12 mouse cellular contexts compared by ENCODE assay signal in the genomic region with DNA sequence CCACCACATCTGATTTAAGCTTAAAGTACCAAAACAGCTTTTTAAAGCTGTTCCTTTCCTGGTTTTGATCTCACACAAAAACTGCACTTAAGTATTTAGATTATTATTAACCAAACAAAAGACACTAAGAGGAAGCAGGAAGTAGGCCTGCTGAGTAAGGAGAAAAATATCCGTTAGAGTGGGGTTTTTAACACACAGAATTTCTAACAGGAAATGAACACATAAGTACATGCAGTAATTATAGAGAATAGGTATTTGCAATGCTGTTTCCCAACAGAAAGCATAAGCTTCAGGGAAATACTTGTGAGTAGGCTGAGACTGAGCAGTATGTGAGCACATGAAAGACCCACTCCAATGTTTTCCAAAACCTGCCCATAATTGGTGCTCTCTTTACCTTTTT. TPM values are rescaled to one million over a fixed set of nuclear protein-coding genes. Genes with fewer than 3 reads are reported as not detected.
DNase-seq lines count a peak whose midpoint lies in the region; ATAC-seq and TF ChIP-seq lines count a peak whose summit lies in the region.
"Had no signal": no experiment of that assay in that cellular context is flagged by ENCODE, and none has a peak within 500 bp of the region (broad histone marks: within the 10 kb centered on the region; RNA-seq: fewer than 3 reads in every experiment).

No protein-coding gene starts in this region.

- DNase-seq in kidney, adult 9 months = peak; percentile 20
- no peak for DNase-seq in kidney, postnatal 36 days
- DNase-seq in thymus, adult 2 months = no peak
- no peak for DNase-seq in thymus, postnatal 36 days
- DNase-seq in adrenal gland, postnatal 10 days = no peak
- DNase-seq in right cerebral cortex, postnatal 4 days = no peak
- DNase-seq: embryo, embryonic 11 days; kidney, adult 18-20 months had no signal

- peaks cover 3% of the 10 kb centered on the region for H3K4me1 ChIP-seq in thymus, adult 2 months (replicated peaks; ENCODE audit: control insufficient read depth, insufficient read depth, low read length)
- H3K4me1 ChIP-seq in kidney, embryonic 14.5 days (ENCODE audit: control insufficient read depth, insufficient read depth, low read length) = no peaks in the 10 kb centered on the region
- H3K4me1 ChIP-seq: neural tube, embryonic 13.5 days had no signal

- H3K4me2 ChIP-seq in kidney, embryonic 14.5 days (replicated peaks; ENCODE audit: low read depth, low read length) = no peak overlapping the region
- H3K4me2 ChIP-seq: neural tube, embryonic 13.5 days had no signal

- no peak overlapping the region for H3K9ac ChIP-seq in kidney, embryonic 14.5 days (ENCODE audit: low read depth, low read length)
- H3K9ac ChIP-seq: neural tube, embryonic 13.5 days had no signal

- H3K27ac ChIP-seq in thymus, adult 2 months (ENCODE audit: control insufficient read depth, insufficient read depth, low read length) = peak overlapping the region; percentile 53
- H3K27ac ChIP-seq in kidney, embryonic 14.5 days (ENCODE audit: low read depth, low read length) = no peak overlapping the region
- H3K27ac ChIP-seq: neural tube, embryonic 13.5 days had no signal

- no peaks in the 10 kb centered on the region for H3K9me3 ChIP-seq in kidney, embryonic 14.5 days (ENCODE audit: control insufficient read depth, low read length)
- H3K9me3 ChIP-seq: neural tube, embryonic 13.5 days had no signal

- TF ChIP-seq POLR2A in thymus, adult 2 months (IDR thresholded peaks at IDR 0.05; ENCODE audit: control insufficient read depth, extremely low read depth, insufficient read depth, low read length, poor library complexity) = no peak

- no peak overlapping the region for H3K4me3 ChIP-seq in thymus, adult 2 months (ENCODE audit: control insufficient read depth, insufficient read depth, low read length)
- no peak overlapping the region for H3K4me3 ChIP-seq in kidney, embryonic 14.5 days (ENCODE audit: low read length)
- H3K4me3 ChIP-seq: neural tube, embryonic 13.5 days had no signal

- peak; percentile 60; the same call in 1 of the 2 replicates for ATAC-seq in common myeloid progenitor, adult 5-6 weeks (replicated peaks; ENCODE audit: low read depth, poor library complexity, severe bottlenecking)
- ATAC-seq in kidney, embryonic 14.5 days (ENCODE audit: low FRiP score, low TSS enrichment) = no peak
- ATAC-seq: forebrain, embryonic 16.5 days had no signal

- WGBS in thymus, adult 2 months = 2% methylated on average over 1 of the region's 1 CpGs
- WGBS in kidney, embryonic 14.5 days = 34% methylated on average over 1 of the region's 1 CpGs

- no peaks in the 10 kb centered on the region for H3K27me3 ChIP-seq in thymus, adult 2 months (ENCODE audit: control insufficient read depth, insufficient read depth, low read length)
- H3K27me3 ChIP-seq in kidney, embryonic 14.5 days (ENCODE audit: control insufficient read depth, insufficient read depth, low read length) = no peaks in the 10 kb centered on the region
- H3K27me3 ChIP-seq: neural tube, embryonic 13.5 days had no signal

- no peak for TF ChIP-seq CTCF in thymus, adult 2 months (IDR thresholded peaks at IDR 0.05; ENCODE audit: borderline replicate concordance, control insufficient read depth, extremely low read depth, insufficient read depth, low read length, poor library complexity)

- H3K36me3 ChIP-seq in thymus, adult 2 months (ENCODE audit: control insufficient read depth, insufficient read depth, low read length) = peaks cover 2% of the 10 kb centered on the region; the same call in 1 of the 2 replicates
- peaks cover 3% of the 10 kb centered on the region; the same call in 1 of the 2 replicates for H3K36me3 ChIP-seq in kidney, embryonic 14.5 days (ENCODE audit: control insufficient read depth, insufficient read depth, low read length)
- H3K36me3 ChIP-seq: neural tube, embryonic 13.5 days had no signal

RNA-seq across cellular contexts. Expression of gene Pik3c2a, which starts 33.8 kb away (rescaled TPM):
- polyA plus RNA-seq in thymus, adult 2 months (2012; rRNA removed) = 4.2 and 5.0 TPM in 2 replicates
- total RNA-seq in common myeloid progenitor, adult 5-6 weeks (2017) = 4.5 and 6.4 TPM in 2 replicates
- 10 to 100 TPM; 27.0 to 31.5 TPM for total RNA-seq in adrenal gland, postnatal 10 days (2021)
- polyA plus RNA-seq in kidney, embryonic 14.5 days (2014; fragmentation: Nextera tagmentation; extraction: Ambion mirVana) = 31.6 and 39.7 TPM in 2 replicates
